Mouse (Mus musculus) G1E (cell line): Measurements from ENCODE around the gene Sgcd.
A peak's percentile ranks its signal among the peaks of the same experiment; 100 is the strongest.

Source experiments
- CTCF ChIP-seq: IDR thresholded peaks from 2 replicates; pipeline ENCODE4 v1.5.1; 2012; ENCODE audit warnings: low read depth, low read length, inconsistent platforms, mixed read lengths
- GATA1 ChIP-seq: IDR thresholded peaks from 2 replicates; pipeline ENCODE4 v1.6.1; 2012; ENCODE audit warnings: borderline replicate concordance, low read length, inconsistent platforms, mixed read lengths
- POLR2AphosphoS5 ChIP-seq: IDR thresholded peaks from 2 replicates; pipeline ENCODE4 v1.6.1; 2012; ENCODE audit warnings: low read depth, low read length, inconsistent platforms; ENCODE audit not compliant: insufficient replicate concordance
- TAL1 ChIP-seq: conservative IDR thresholded peaks from 2 replicates; pipeline ENCODE4 v1.6.1; 2012; ENCODE audit warnings: low read depth, low read length, inconsistent platforms, mixed read lengths

- TF ChIP-seq CTCF: peak; percentile 65
- no peak for TF ChIP-seq GATA1
- no peak for TF ChIP-seq TAL1
- TF ChIP-seq POLR2AphosphoS5: no peak
Measured at GRCm38 (mm10) chr11:47658135-47658534, 330.6 kb downstream of the Sgcd start.
